Comparison of ENCODE assay signal across 10 mouse cellular contexts in the genomic region with DNA sequence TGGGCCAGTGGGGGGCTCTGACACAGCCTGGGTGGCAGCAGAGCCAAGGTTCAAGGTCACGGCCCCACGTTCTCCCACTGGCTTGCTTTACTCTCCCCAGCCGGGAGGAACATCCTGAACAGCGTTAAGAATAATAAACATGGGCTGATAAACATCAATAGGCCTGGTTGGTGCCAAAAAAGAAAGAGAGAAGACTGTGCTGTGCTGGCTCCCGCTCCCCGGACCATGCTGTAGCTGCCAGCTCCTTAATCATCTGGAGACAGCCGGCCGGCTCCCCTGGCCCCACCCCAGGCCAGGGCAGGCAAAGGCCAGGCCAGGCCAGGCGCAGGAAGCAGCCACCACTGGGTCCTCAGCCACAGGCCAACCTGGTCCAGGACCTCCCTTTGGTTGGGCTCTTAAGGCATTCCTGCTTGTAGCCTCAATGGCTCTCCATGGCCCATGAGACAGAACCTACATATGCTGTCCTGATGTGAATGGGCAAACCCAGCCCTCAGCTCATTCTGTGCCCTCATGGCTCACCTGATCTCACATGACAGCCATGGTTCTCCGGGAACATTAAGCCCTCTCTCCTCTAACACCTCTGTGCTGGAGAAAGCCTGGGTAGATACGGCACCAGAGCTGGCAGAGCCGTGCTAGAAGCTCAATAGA.
DNase-seq lines count a peak whose midpoint lies in the region; ATAC-seq and TF ChIP-seq lines count a peak whose summit lies in the region.
"Had no signal": no experiment of that assay in that cellular context is flagged by ENCODE, and none has a peak within 500 bp of the region (broad histone marks: within the 10 kb centered on the region; RNA-seq: fewer than 3 reads in every experiment).

No protein-coding gene starts in this region.

- WGBS in kidney, embryonic 14.5 days: 30% methylated on average over 12 of the region's 12 CpGs
- WGBS in kidney, embryonic 16.5 days: 21% methylated on average over 12 of the region's 12 CpGs

- no peak overlapping the region for H3K27ac ChIP-seq in kidney, embryonic 14.5 days (ENCODE audit: low read depth, low read length)
- H3K27ac ChIP-seq in kidney, embryonic 16.5 days (ENCODE audit: low read length): no peak overlapping the region
- no peak overlapping the region for H3K27ac ChIP-seq in left cerebral cortex, adult 2 months
- H3K27ac ChIP-seq: forebrain, embryonic 12.5 days; limb, embryonic 12.5 days had no signal

- no peak for TF ChIP-seq CTCF in left cerebral cortex, adult 2 months (IDR thresholded peaks at IDR 0.05)

- no peak overlapping the region for H3K9ac ChIP-seq in kidney, embryonic 14.5 days (ENCODE audit: low read depth, low read length)
- H3K9ac ChIP-seq in kidney, embryonic 16.5 days (replicated peaks; ENCODE audit: low read length): no peak overlapping the region
- H3K9ac ChIP-seq: forebrain, embryonic 12.5 days; limb, embryonic 12.5 days had no signal

- no peaks in the 10 kb centered on the region for H3K36me3 ChIP-seq in kidney, embryonic 14.5 days (ENCODE audit: control insufficient read depth, insufficient read depth, low read length)
- H3K36me3 ChIP-seq in kidney, embryonic 16.5 days (ENCODE audit: insufficient read depth, low read length): no peaks in the 10 kb centered on the region
- H3K36me3 ChIP-seq: forebrain, embryonic 12.5 days; limb, embryonic 12.5 days had no signal

- H3K4me3 ChIP-seq in kidney, embryonic 14.5 days (ENCODE audit: low read length): no peak overlapping the region
- no peak overlapping the region for H3K4me3 ChIP-seq in kidney, embryonic 16.5 days (ENCODE audit: low read length)
- H3K4me3 ChIP-seq in left cerebral cortex, adult 2 months: no peak overlapping the region
- H3K4me3 ChIP-seq: forebrain, embryonic 12.5 days; limb, embryonic 12.5 days had no signal

- ATAC-seq in kidney, embryonic 14.5 days (ENCODE audit: low FRiP score, low TSS enrichment): no peak
- ATAC-seq in kidney, embryonic 16.5 days (ENCODE audit: low FRiP score, low TSS enrichment): peak; percentile 55; the same call in 1 of the 2 replicates

- H3K9me3 ChIP-seq in kidney, embryonic 14.5 days (ENCODE audit: control insufficient read depth, low read length): no peaks in the 10 kb centered on the region
- no peaks in the 10 kb centered on the region for H3K9me3 ChIP-seq in kidney, embryonic 16.5 days (ENCODE audit: low read length)
- H3K9me3 ChIP-seq: forebrain, embryonic 12.5 days; limb, embryonic 12.5 days had no signal

- H3K27me3 ChIP-seq in kidney, embryonic 14.5 days (ENCODE audit: control insufficient read depth, insufficient read depth, low read length): peaks cover 24% of the 10 kb centered on the region
- H3K27me3 ChIP-seq in kidney, embryonic 16.5 days (ENCODE audit: insufficient read depth, low read length): peaks cover 45% of the 10 kb centered on the region
- H3K27me3 ChIP-seq: forebrain, embryonic 12.5 days; limb, embryonic 12.5 days had no signal

- intact Hi-C loops in gastrocnemius, postnatal 36 days (cut with DNase I): loop anchor here (5.0 kb wide), 1 partner anchor 123 kb away; no protein-coding TSS in a partner anchor
- intact Hi-C loops in left cerebral cortex, adult 2 months (cut with DNase I): no loop called here
- intact Hi-C loops in left cerebral cortex, postnatal 14 days (cut with DNase I): no loop called here

- H3K4me2 ChIP-seq in kidney, embryonic 14.5 days (replicated peaks; ENCODE audit: low read depth, low read length): no peak overlapping the region
- no peak overlapping the region for H3K4me2 ChIP-seq in kidney, embryonic 16.5 days (replicated peaks; ENCODE audit: low read depth, low read length)
- H3K4me2 ChIP-seq: forebrain, embryonic 12.5 days; limb, embryonic 12.5 days had no signal

- H3K4me1 ChIP-seq in kidney, embryonic 14.5 days (ENCODE audit: control insufficient read depth, insufficient read depth, low read length): peaks cover 11% of the 10 kb centered on the region
- H3K4me1 ChIP-seq in kidney, embryonic 16.5 days (ENCODE audit: insufficient read depth, low read length): peaks cover 17% of the 10 kb centered on the region

- peak; percentile 45 for DNase-seq in kidney, adult 11 months
- peak; percentile 59 to 60 for DNase-seq in gastrocnemius, postnatal 36 days
- DNase-seq in skeletal muscle tissue, adult 2 months (ENCODE audit: low read depth, low spot score): peak; percentile 69
- no peak for DNase-seq in cerebellum, postnatal 10 days
- DNase-seq in left cerebral cortex, adult 2 months (ENCODE audit: extremely low spot score in 1 of 2, low spot score in 2 of 2): no peak
- DNase-seq in left cerebral cortex, postnatal 14 days (ENCODE audit: low spot score in 2 of 2): no peak

Comparison
In these comparisons a context has a peak if more than half of its experiments do, and no peak if none do; other contexts are left out.
1. DNase-seq: peak in kidney, adult 11 months (single experiment), gastrocnemius, postnatal 36 days (2 of 2) and skeletal muscle tissue, adult 2 months (single experiment); none in cerebellum, postnatal 10 days (0 of 2), left cerebral cortex, adult 2 months (0 of 2) and left cerebral cortex, postnatal 14 days (0 of 2).